Mouse (Mus musculus): ENCODE measurements around the gene Atp5g2. TPM values are rescaled to one million over a fixed set of nuclear protein-coding genes. Genes with fewer than 3 reads are reported as not detected.
"Not testable (repeated sequence)": the region's sequence is repeated elsewhere in the genome, so short reads cannot be mapped to it uniquely, and the experiment has no call there.

Gene Atp5g2
- total and polyA plus RNA-seq, 3 experiments = 59.4 to 513 TPM; not detected in 1

GRCm38 (mm10) chr15:102670281-102670680, 1.9 kb downstream of the Atp5g2 start (continued):
- no peak for TF ChIP-seq USF2 (IDR thresholded peaks at IDR 0.05; ENCODE audit: borderline replicate concordance in 1 of 2, insufficient read depth in 1 of 2, low read depth in 1 of 2, low read length in 2 of 2)

GRCm38 (mm10) chr15:102669571-102669970, 2.6 kb downstream of the Atp5g2 start:
- Histone ChIP-seq H3K4me1 (ENCODE audit: control insufficient read depth in 1 of 2, insufficient read depth in 2 of 2, low read length in 2 of 2) (peaks cover 4 to 10% of the 10 kb centered on the region in 2 experiments), H3K36me3 (ENCODE audit: control insufficient read depth in 1 of 2, insufficient read depth in 2 of 2, low read length in 2 of 2) (peaks cover 13 to 22% of the 10 kb centered on the region in 2 experiments), H3K4me3 (ENCODE audit: control insufficient read depth in 1 of 2, insufficient read depth in 1 of 2, low read depth in 2 of 2, low read length in 2 of 2) (peak overlapping the region in 1 of 2 experiments; percentile 77; a peak in 2 of 4 replicates), H3K79me2 (ENCODE audit: control insufficient read depth, insufficient read depth, low read length, poor library complexity) (peaks cover 19% of the 10 kb centered on the region), H3K9ac (ENCODE audit: control insufficient read depth, low read depth, low read length, poor library complexity, severe bottlenecking) (peak overlapping the region; percentile 96), H3K27ac (ENCODE audit: control insufficient read depth, low read depth, low read length) (no peak overlapping the region), H3K9me3 (replicated peaks; ENCODE audit: insufficient read depth, low read length) (no peaks in the 10 kb centered on the region), H3K27me3 (ENCODE audit: control insufficient read depth in 1 of 2, insufficient read depth in 2 of 2, low read length in 2 of 2) (no peaks in the 10 kb centered on the region)
- peak; percentile 40 for DNase-seq (ENCODE audit: low read depth, low spot score)
- no peak for TF ChIP-seq RAD21 (IDR thresholded peaks at IDR 0.05; ENCODE audit: low read depth, low read length)
- TF ChIP-seq MAX (IDR thresholded peaks at IDR 0.05; ENCODE audit: low read length) = no peak
- TF ChIP-seq ELF1 (IDR thresholded peaks at IDR 0.05; ENCODE audit: low read depth, low read length) = no peak
- no peak for TF ChIP-seq HCFC1 (IDR thresholded peaks at IDR 0.05; ENCODE audit: low read depth, low read length)
- TF ChIP-seq EP300 (IDR thresholded peaks at IDR 0.05; ENCODE audit: low read depth in 1 of 2, low read length in 2 of 2) = no peak
- TF ChIP-seq TAL1 (IDR thresholded peaks at IDR 0.05; ENCODE audit: low read length) = no peak

GRCm38 (mm10) chr15:102665494-102665893, 6.7 kb downstream of the Atp5g2 start:
- peaks cover 15% of the 10 kb centered on the region for H3K79me2 ChIP-seq (ENCODE audit: control insufficient read depth, insufficient read depth, low read length, poor library complexity)
- H3K9me3 ChIP-seq (replicated peaks; ENCODE audit: insufficient read depth, low read length) = no peaks in the 10 kb centered on the region
- H3K4me1 ChIP-seq (ENCODE audit: control insufficient read depth in 1 of 2, insufficient read depth in 2 of 2, low read length in 2 of 2) = peaks cover 4 to 10% of the 10 kb centered on the region in 2 experiments
- peak; percentile 86 for DNase-seq (ENCODE audit: low read depth, low spot score)
- TF ChIP-seq EP300 (IDR thresholded peaks at IDR 0.05; ENCODE audit: low read depth in 1 of 2, low read length in 2 of 2) = no peak
- TF ChIP-seq RAD21 (IDR thresholded peaks at IDR 0.05; ENCODE audit: low read depth, low read length) = peak; percentile 37
- peak; percentile 45 for TF ChIP-seq SMC3 (IDR thresholded peaks at IDR 0.05; ENCODE audit: low read depth, low read length)
- no peak for TF ChIP-seq BHLHE40 (IDR thresholded peaks at IDR 0.05; ENCODE audit: borderline replicate concordance, low read depth, low read length)
- peak; percentile 74 to 98 (median 79) for TF ChIP-seq CTCF (IDR thresholded peaks at IDR 0.05 in 2 of 3, conservative IDR thresholded peaks at IDR 0.05 in 1 of 3; ENCODE audit: control insufficient read depth in 1 of 3, insufficient read depth in 1 of 3, low read depth in 2 of 3, low read length in 3 of 3, poor library complexity in 1 of 3, severe bottlenecking in 1 of 3)
- no peak overlapping the region for H3K27ac ChIP-seq (ENCODE audit: control insufficient read depth, low read depth, low read length)
- H3K4me3 ChIP-seq (ENCODE audit: control insufficient read depth in 1 of 2, insufficient read depth in 1 of 2, low read depth in 2 of 2, low read length in 2 of 2) = no peak overlapping the region
- peaks cover 22 to 32% of the 10 kb centered on the region in 2 experiments for H3K36me3 ChIP-seq (ENCODE audit: control insufficient read depth in 1 of 2, insufficient read depth in 2 of 2, low read length in 2 of 2)
- no peak overlapping the region for H3K9ac ChIP-seq (ENCODE audit: control insufficient read depth, low read depth, low read length, poor library complexity, severe bottlenecking)
- no peaks in the 10 kb centered on the region for H3K27me3 ChIP-seq (ENCODE audit: control insufficient read depth in 1 of 2, insufficient read depth in 2 of 2, low read length in 2 of 2)

- H3K36me3 ChIP-seq (ENCODE audit: control insufficient read depth in 1 of 2, insufficient read depth in 2 of 2, low read length in 2 of 2) = peaks cover 8 to 28% of the 10 kb centered on the region in 2 experiments
- no peaks in the 10 kb centered on the region for H3K27me3 ChIP-seq (ENCODE audit: control insufficient read depth in 1 of 2, insufficient read depth in 2 of 2, low read length in 2 of 2)
- no peak for TF ChIP-seq MAX (IDR thresholded peaks at IDR 0.05; ENCODE audit: low read length)
- TF ChIP-seq POLR2AphosphoS5 (IDR thresholded peaks at IDR 0.05; ENCODE audit: borderline replicate concordance, low read depth, low read length) = no peak
- TF ChIP-seq ZNF384 (IDR thresholded peaks at IDR 0.05; ENCODE audit: low read depth, low read length) = no peak
- TF ChIP-seq RCOR1 (IDR thresholded peaks at IDR 0.05; ENCODE audit: low read depth, low read length) = no peak
- TF ChIP-seq EP300 (IDR thresholded peaks at IDR 0.05; ENCODE audit: low read depth in 1 of 2, low read length in 2 of 2) = no peak
- no peak for TF ChIP-seq CHD2 (IDR thresholded peaks at IDR 0.05; ENCODE audit: low read length)
- TF ChIP-seq BHLHE40 (IDR thresholded peaks at IDR 0.05; ENCODE audit: borderline replicate concordance, low read depth, low read length) = no peak
- no peak for TF ChIP-seq E2F4 (IDR thresholded peaks at IDR 0.05; ENCODE audit: borderline replicate concordance, low read depth, low read length)
- TF ChIP-seq TCF12 (IDR thresholded peaks at IDR 0.05; ENCODE audit: low read depth, low read length) = no peak
- TF ChIP-seq ETS1 (IDR thresholded peaks at IDR 0.05; ENCODE audit: low read depth, low read length) = no peak
- no peak for DNase-seq (ENCODE audit: low read depth, low spot score)
- no peaks in the 10 kb centered on the region for H3K4me1 ChIP-seq (ENCODE audit: control insufficient read depth in 1 of 2, insufficient read depth in 2 of 2, low read length in 2 of 2)
- H3K9me3 ChIP-seq (replicated peaks; ENCODE audit: insufficient read depth, low read length) = no peaks in the 10 kb centered on the region
- H3K27ac ChIP-seq (ENCODE audit: control insufficient read depth, low read depth, low read length) = no peak overlapping the region
- H3K9ac ChIP-seq (ENCODE audit: control insufficient read depth, low read depth, low read length, poor library complexity, severe bottlenecking) = no peak overlapping the region
- peaks cover 4% of the 10 kb centered on the region; the same call in 1 of the 2 replicates for H3K79me2 ChIP-seq (ENCODE audit: control insufficient read depth, insufficient read depth, low read length, poor library complexity)
- H3K4me3 ChIP-seq (ENCODE audit: control insufficient read depth in 1 of 2, insufficient read depth in 1 of 2, low read depth in 2 of 2, low read length in 2 of 2) = no peak overlapping the region
Measured at GRCm38 (mm10) chr15:102663825-102664224, 8.3 kb downstream of the Atp5g2 start.

GRCm38 (mm10) chr15:102662601-102663000, 9.6 kb downstream of the Atp5g2 start:
- not testable (repeated sequence) for H3K79me2 ChIP-seq (ENCODE audit: control insufficient read depth, insufficient read depth, low read length, poor library complexity); H3K4me3 ChIP-seq (ENCODE audit: control insufficient read depth in 1 of 2, insufficient read depth in 1 of 2, low read depth in 2 of 2, low read length in 2 of 2); H3K27me3 ChIP-seq (ENCODE audit: control insufficient read depth in 1 of 2, insufficient read depth in 2 of 2, low read length in 2 of 2); H3K9me3 ChIP-seq (replicated peaks; ENCODE audit: insufficient read depth, low read length); DNase-seq (ENCODE audit: low read depth, low spot score); H3K9ac ChIP-seq (ENCODE audit: control insufficient read depth, low read depth, low read length, poor library complexity, severe bottlenecking); H3K27ac ChIP-seq (ENCODE audit: control insufficient read depth, low read depth, low read length); H3K4me1 ChIP-seq (ENCODE audit: control insufficient read depth in 1 of 2, insufficient read depth in 2 of 2, low read length in 2 of 2)
- H3K36me3 ChIP-seq (ENCODE audit: control insufficient read depth in 1 of 2, insufficient read depth in 2 of 2, low read length in 2 of 2) = peaks cover under 1 to 25% of the 10 kb centered on the region in 2 experiments; a peak in 3 of 4 replicates

All from MEL (cell line).